ENCODE assay signal across 8 mouse cellular contexts in the genomic region with DNA sequence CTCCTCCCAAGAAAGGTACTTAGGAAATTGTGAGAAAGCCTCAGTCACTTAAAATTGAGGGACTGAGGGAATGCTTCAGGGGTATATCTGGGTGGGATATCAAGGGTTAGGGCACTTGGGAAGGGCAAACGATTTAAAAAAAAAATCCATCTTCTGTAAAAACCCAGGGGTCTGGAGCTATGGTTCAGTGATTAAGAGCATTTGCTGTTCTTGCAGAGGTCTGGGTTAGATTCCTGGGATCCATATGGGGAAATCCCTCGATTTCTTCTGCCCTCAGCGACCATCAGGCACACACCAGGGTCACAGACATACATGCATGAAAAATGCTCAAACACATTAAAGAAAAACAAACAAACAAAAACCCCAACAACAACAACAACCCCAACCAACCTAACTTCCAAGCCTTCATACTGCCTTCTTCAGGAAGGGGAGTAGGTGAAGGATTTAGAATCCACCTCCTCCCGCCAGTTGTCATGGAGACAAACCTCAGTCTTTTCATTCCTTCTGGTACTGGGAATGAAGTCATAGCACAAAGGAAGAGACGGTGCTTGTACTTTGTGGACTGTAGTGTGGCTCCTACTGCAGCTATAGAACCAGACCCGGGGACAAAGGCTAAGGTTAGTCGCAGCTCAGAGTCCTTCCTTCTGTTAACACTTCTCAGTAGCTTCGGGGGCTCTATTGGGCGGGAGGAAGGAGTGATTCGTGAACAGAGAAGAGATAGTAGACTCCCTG. TPM values are rescaled to one million over a fixed set of nuclear protein-coding genes. Genes with fewer than 3 reads are reported as not detected.
DNase-seq lines count a peak whose midpoint lies in the region; ATAC-seq and TF ChIP-seq lines count a peak whose summit lies in the region.

No protein-coding gene starts in this region.

- H3K79me3 ChIP-seq in C2C12 (ENCODE audit: low read depth): peaks cover 35% of the 10 kb centered on the region

- peak overlapping the region; percentile 74 for H3K4me3 ChIP-seq in heart, adult 2 months
- H3K4me3 ChIP-seq in C2C12 (ENCODE audit: insufficient read depth, poor library complexity, severe bottlenecking): peak overlapping the region; percentile 70
- H3K4me3 ChIP-seq in embryonic facial prominence, embryonic 12.5 days: peak overlapping the region; percentile 87
- peak overlapping the region; percentile 65 for H3K4me3 ChIP-seq in neural tube, embryonic 15.5 days (replicated peaks)

- H3K79me2 ChIP-seq in heart, adult 2 months (replicated peaks; ENCODE audit: control insufficient read depth, insufficient read depth, low read length): peaks cover 3% of the 10 kb centered on the region
- H3K79me2 ChIP-seq in C2C12 (ENCODE audit: control insufficient read depth, insufficient read depth): peaks cover 40% of the 10 kb centered on the region

- H3K27ac ChIP-seq in heart, adult 2 months: peak overlapping the region; percentile 96
- peak overlapping the region; percentile 100 for H3K27ac ChIP-seq in embryonic facial prominence, embryonic 12.5 days
- peak overlapping the region; percentile 96 for H3K27ac ChIP-seq in neural tube, embryonic 15.5 days (replicated peaks)

- TF ChIP-seq EP300 in heart, adult 2 months (IDR thresholded peaks at IDR 0.05; ENCODE audit: insufficient read depth, low read depth, low read length): no peak; the same call in 1 of the 2 replicates

- TF ChIP-seq POLR2A in heart, adult 2 months (IDR thresholded peaks at IDR 0.05; ENCODE audit: insufficient read depth, low read depth, low read length): no peak

- peak; percentile 79 for ATAC-seq in embryonic facial prominence, embryonic 12.5 days (ENCODE audit: insufficient number of reproducible peaks, insufficient read depth, low FRiP score, low TSS enrichment)
- ATAC-seq in neural tube, embryonic 15.5 days (ENCODE audit: low FRiP score): peak; percentile 81

- no peak for DNase-seq in heart, adult 2 months
- DNase-seq in heart, postnatal 36 days: no peak
- DNase-seq in large intestine, adult 2 months (ENCODE audit: low read depth, low spot score): peak; percentile 31
- no peak for DNase-seq in thymus, postnatal 36 days
- no peak for DNase-seq in lung, postnatal 36 days

- peak overlapping the region; percentile 66 for H3ac ChIP-seq in C2C12 (ENCODE audit: control insufficient read depth, insufficient read length, low read depth)

- H3K4me2 ChIP-seq in embryonic facial prominence, embryonic 12.5 days (replicated peaks): peak overlapping the region; percentile 63
- H3K4me2 ChIP-seq in neural tube, embryonic 15.5 days: peak overlapping the region; percentile 66

- H3K9me3 ChIP-seq in embryonic facial prominence, embryonic 12.5 days: no peaks in the 10 kb centered on the region
- no peaks in the 10 kb centered on the region for H3K9me3 ChIP-seq in neural tube, embryonic 15.5 days (replicated peaks)

- H3K4me1 ChIP-seq in heart, adult 2 months (ENCODE audit: control insufficient read depth, insufficient read depth, low read length): peaks cover 5% of the 10 kb centered on the region
- H3K4me1 ChIP-seq in embryonic facial prominence, embryonic 12.5 days: peaks cover 19% of the 10 kb centered on the region
- peaks cover 33% of the 10 kb centered on the region for H3K4me1 ChIP-seq in neural tube, embryonic 15.5 days

- peaks cover 4% of the 10 kb centered on the region for H3K36me3 ChIP-seq in heart, adult 2 months (ENCODE audit: control insufficient read depth, insufficient read depth, low read length)
- no peaks in the 10 kb centered on the region for H3K36me3 ChIP-seq in C2C12 (ENCODE audit: control insufficient read depth, insufficient read depth)
- H3K36me3 ChIP-seq in embryonic facial prominence, embryonic 12.5 days: peaks cover 7% of the 10 kb centered on the region; the same call in 1 of the 2 replicates
- no peaks in the 10 kb centered on the region for H3K36me3 ChIP-seq in neural tube, embryonic 15.5 days

- intact Hi-C loops in heart, adult 2 months (cut with DNase I): loop anchor here (5.0 kb wide), 1 partner anchor 141 kb away; no protein-coding TSS in a partner anchor
- intact Hi-C loops in heart, postnatal 36 days (cut with DNase I): loop anchor here (2.0 to 10.0 kb wide), 3 partner anchors 53 to 987 kb away; a partner anchor contains a TSS

- WGBS in heart, adult 2 months: 9% methylated on average over 10 of the region's 10 CpGs
- WGBS in embryonic facial prominence, embryonic 12.5 days: 4% methylated on average over 10 of the region's 10 CpGs
- 5% methylated on average over 10 of the region's 10 CpGs for WGBS in large intestine, adult 2 months
- WGBS in neural tube, embryonic 15.5 days: 4% methylated on average over 10 of the region's 10 CpGs

- H3K27me3 ChIP-seq in heart, adult 2 months (ENCODE audit: control insufficient read depth, insufficient read depth, low read length): no peaks in the 10 kb centered on the region
- no peaks in the 10 kb centered on the region for H3K27me3 ChIP-seq in C2C12 (ENCODE audit: control insufficient read depth, insufficient read depth, insufficient read length)
- no peaks in the 10 kb centered on the region for H3K27me3 ChIP-seq in embryonic facial prominence, embryonic 12.5 days
- H3K27me3 ChIP-seq in neural tube, embryonic 15.5 days (replicated peaks): no peaks in the 10 kb centered on the region

- no peak for TF ChIP-seq CTCF in heart, adult 2 months (IDR thresholded peaks at IDR 0.05)
- no peak for TF ChIP-seq CTCF in C2C12 (IDR thresholded peaks at IDR 0.05; ENCODE audit: control insufficient read depth, insufficient read depth, insufficient read length)

- H3K9ac ChIP-seq in heart, adult 2 months (ENCODE audit: low read depth, low read length): peak overlapping the region; percentile 68
- peak overlapping the region; percentile 97 for H3K9ac ChIP-seq in embryonic facial prominence, embryonic 12.5 days
- peak overlapping the region; percentile 56 for H3K9ac ChIP-seq in neural tube, embryonic 15.5 days (replicated peaks)

TF ChIP-seq in C2C12, 6 proteins besides CTCF, POLR2A, EP300 and RAD21:
- TF ChIP-seq MYOG (IDR thresholded peaks at IDR 0.05; ENCODE audit: control insufficient read depth, extremely low read depth, insufficient read length) (no peak), FOSL1 (IDR thresholded peaks at IDR 0.05; ENCODE audit: insufficient read depth, low read length, poor library complexity, severe bottlenecking) (no peak), CEBPB (IDR thresholded peaks at IDR 0.05; ENCODE audit: low read depth) (no peak), USF1 (IDR thresholded peaks at IDR 0.05; ENCODE audit: low read depth) (no peak), MYOD1 (IDR thresholded peaks at IDR 0.05; ENCODE audit: control insufficient read depth, insufficient read length, low read depth) (no peak), MAX (IDR thresholded peaks at IDR 0.05) (no peak)

RNA-seq across cellular contexts. Expression of a gene that starts 0.6 kb away (rescaled TPM):
- 10 to 100 TPM; 20.7 to 25.4 TPM for total RNA-seq in heart, adult 2 months (2021)
- polyA plus RNA-seq in heart, adult 2 months (2012; rRNA removed): 8.5 and 19.3 TPM in 2 replicates
- 10 to 100 TPM; 20.9 to 25.7 TPM for total RNA-seq in heart, postnatal 36 days (2021)
- 27.0 TPM for polyA plus RNA-seq in C2C12 (2012; fragmentation: generic; extraction: Trizol)
- 61.8 and 61.9 TPM in 2 replicates for polyA plus RNA-seq in embryonic facial prominence, embryonic 12.5 days (2016; fragmentation: Nextera tagmentation; extraction: Ambion mirVana)
- polyA plus RNA-seq in large intestine, adult 2 months (2012; rRNA removed): 16.7 and 17.4 TPM in 2 replicates
- polyA plus RNA-seq in neural tube, embryonic 15.5 days (2015; fragmentation: Nextera tagmentation; extraction: Ambion mirVana): 22.8 and 23.6 TPM in 2 replicates

RNA-seq across cellular contexts. Expression of a gene that starts 27.8 kb away (rescaled TPM):
- total RNA-seq in heart, adult 2 months (2021): 10 to 100 TPM; 65.2 to 79.6 TPM
- polyA plus RNA-seq in heart, adult 2 months (2012; rRNA removed): 89.0 and 127 TPM in 2 replicates
- total RNA-seq in heart, postnatal 36 days (2021): 10 to 100 TPM; 63.9 to 69.7 TPM
- 19.1 TPM for polyA plus RNA-seq in C2C12 (2012; fragmentation: generic; extraction: Trizol)
- polyA plus RNA-seq in embryonic facial prominence, embryonic 12.5 days (2016; fragmentation: Nextera tagmentation; extraction: Ambion mirVana): 16.3 and 18.1 TPM in 2 replicates
- polyA plus RNA-seq in large intestine, adult 2 months (2012; rRNA removed): 66.1 and 99.3 TPM in 2 replicates
- 6.4 and 9.0 TPM in 2 replicates for polyA plus RNA-seq in neural tube, embryonic 15.5 days (2015; fragmentation: Nextera tagmentation; extraction: Ambion mirVana)

RNA-seq across cellular contexts. Expression of a gene that starts 54.8 kb away (rescaled TPM):
- total RNA-seq in heart, adult 2 months (2021): 10 to 100 TPM; 33.1 to 41.7 TPM
- polyA plus RNA-seq in heart, adult 2 months (2012; rRNA removed): 71.4 and 121 TPM in 2 replicates
- total RNA-seq in heart, postnatal 36 days (2021): 10 to 100 TPM; 31.5 to 36.5 TPM
- polyA plus RNA-seq in C2C12 (2012; fragmentation: generic; extraction: Trizol): 24.1 TPM
- 29.7 and 31.5 TPM in 2 replicates for polyA plus RNA-seq in embryonic facial prominence, embryonic 12.5 days (2016; fragmentation: Nextera tagmentation; extraction: Ambion mirVana)
- polyA plus RNA-seq in large intestine, adult 2 months (2012; rRNA removed): 66.7 and 70.3 TPM in 2 replicates
- 33.6 and 35.2 TPM in 2 replicates for polyA plus RNA-seq in neural tube, embryonic 15.5 days (2015; fragmentation: Nextera tagmentation; extraction: Ambion mirVana)
